Mouse (Mus musculus): ENCODE results near the gene Ap2b1. TPM values are rescaled to one million over a fixed set of nuclear protein-coding genes. Genes with fewer than 3 reads are reported as not detected.

Gene Ap2b1
- polyA plus RNA-seq, 1 experiment from 2014 or later = 42.4 TPM

DNA sequence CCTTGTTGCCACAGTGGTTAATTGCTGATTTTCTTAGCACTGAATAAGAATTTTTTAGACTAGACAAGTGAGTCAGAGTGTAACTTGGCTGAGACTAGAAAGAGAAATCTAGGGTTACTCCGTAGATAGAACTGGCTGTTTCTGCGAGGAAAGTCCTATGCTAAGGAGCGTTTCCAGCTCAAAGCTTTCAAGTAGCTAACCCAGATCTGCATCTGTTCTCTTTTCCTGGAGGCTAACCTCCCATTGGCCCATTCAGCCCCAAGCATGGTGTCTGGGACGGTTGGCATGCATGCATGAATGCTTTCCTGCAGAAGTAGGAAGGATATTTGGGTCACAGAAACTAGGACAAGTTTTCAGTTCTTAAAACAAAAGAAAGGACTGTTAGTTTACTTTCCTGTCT is 72.4 kb downstream of the Ap2b1 start:
- Histone ChIP-seq H3K36me3 (ENCODE audit: insufficient read depth, low read length) (peaks cover 36% of the 10 kb centered on the region), H3K27me3 (ENCODE audit: insufficient read depth, low read length) (no peaks in the 10 kb centered on the region), H3K9ac (ENCODE audit: low read depth, low read length) (no peak overlapping the region), H3K4me1 (replicated peaks; ENCODE audit: insufficient read depth, low read length) (no peaks in the 10 kb centered on the region), H3K4me3 (replicated peaks; ENCODE audit: low read depth, low read length) (no peak overlapping the region), H3K27ac (no peak overlapping the region), H3K4me2 (ENCODE audit: low read length) (no peak overlapping the region), H3K9me3 (replicated peaks; ENCODE audit: low read length) (no peaks in the 10 kb centered on the region)
- DNase-seq (ENCODE audit: low spot score) (no peak), ATAC-seq (replicated peaks; ENCODE audit: low FRiP score, low read depth) (no peak)
- TF ChIP-seq CTCF (IDR thresholded peaks at IDR 0.05; ENCODE audit: low read depth) = no peak
- 80% methylated on average over 4 of the region's 4 CpGs for WGBS

GRCm38 (mm10) chr11:83379745-83380341 is 81.0 kb downstream of the Ap2b1 start:
- Histone ChIP-seq H3K4me2 (ENCODE audit: low read length) (no peak overlapping the region), H3K4me1 (replicated peaks; ENCODE audit: insufficient read depth, low read length) (no peaks in the 10 kb centered on the region), H3K9me3 (replicated peaks; ENCODE audit: low read length) (no peaks in the 10 kb centered on the region), H3K27me3 (ENCODE audit: insufficient read depth, low read length) (no peaks in the 10 kb centered on the region), H3K36me3 (ENCODE audit: insufficient read depth, low read length) (0 out of 2 replicates have a peak, but pooled peaks cover 8% of the 10 kb centered on the region), H3K4me3 (replicated peaks; ENCODE audit: low read depth, low read length) (no peak overlapping the region), H3K9ac (ENCODE audit: low read depth, low read length) (no peak overlapping the region), H3K27ac (no peak overlapping the region)
- DNase-seq (ENCODE audit: low spot score) (no peak), ATAC-seq (replicated peaks; ENCODE audit: low FRiP score, low read depth) (no peak)
- WGBS = 80% methylated on average over 7 of the region's 7 CpGs
- TF ChIP-seq CTCF (IDR thresholded peaks at IDR 0.05; ENCODE audit: low read depth) = no peak

DNA sequence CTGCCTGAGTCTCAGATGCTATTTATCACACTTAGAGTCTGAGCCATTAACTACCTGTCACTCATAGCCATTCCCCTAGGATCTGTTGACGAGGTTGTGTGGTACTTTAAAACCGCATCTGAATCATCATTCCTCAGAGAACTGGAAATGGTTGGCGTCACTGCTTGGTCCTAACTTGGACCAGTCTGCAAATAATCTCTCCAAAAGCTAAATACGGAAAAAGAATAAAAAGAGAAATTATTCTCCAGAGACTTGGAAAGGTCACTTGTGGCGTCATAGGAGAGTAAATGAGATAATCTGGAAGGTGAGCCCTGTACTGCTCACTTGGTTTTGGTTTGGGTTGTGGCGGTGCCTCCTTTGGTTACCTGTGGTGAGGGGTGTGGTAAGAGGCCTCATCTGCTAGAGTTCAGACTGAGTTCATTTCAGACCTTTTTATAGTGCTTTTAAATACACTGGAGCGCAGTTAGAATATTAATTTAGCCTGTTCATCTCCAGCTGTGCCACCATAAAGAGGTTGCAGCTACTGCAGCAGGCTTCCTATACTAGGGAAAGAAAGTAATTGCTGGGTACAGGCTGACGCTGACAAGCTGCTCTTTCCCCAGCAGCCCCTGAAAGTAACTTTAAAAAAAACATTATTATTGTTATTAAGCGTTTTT is 84.2 kb downstream of the Ap2b1 start:
- no peaks in the 10 kb centered on the region for H3K27me3 ChIP-seq (ENCODE audit: insufficient read depth, low read length)
- ATAC-seq (replicated peaks; ENCODE audit: low FRiP score, low read depth) (no peak), DNase-seq (ENCODE audit: low spot score) (no peak)
- TF ChIP-seq CTCF (IDR thresholded peaks at IDR 0.05; ENCODE audit: low read depth) = no peak
- H3K27ac ChIP-seq = no peak overlapping the region
- H3K4me3 ChIP-seq (replicated peaks; ENCODE audit: low read depth, low read length) = no peak overlapping the region
- H3K4me1 ChIP-seq (replicated peaks; ENCODE audit: insufficient read depth, low read length) = no peaks in the 10 kb centered on the region
- H3K9ac ChIP-seq (ENCODE audit: low read depth, low read length) = no peak overlapping the region
- no peaks in the 10 kb centered on the region for H3K36me3 ChIP-seq (ENCODE audit: insufficient read depth, low read length)
- H3K9me3 ChIP-seq (replicated peaks; ENCODE audit: low read length) = no peaks in the 10 kb centered on the region
- 80% methylated on average over 9 of the region's 9 CpGs for WGBS
- H3K4me2 ChIP-seq (ENCODE audit: low read length) = no peak overlapping the region

DNA sequence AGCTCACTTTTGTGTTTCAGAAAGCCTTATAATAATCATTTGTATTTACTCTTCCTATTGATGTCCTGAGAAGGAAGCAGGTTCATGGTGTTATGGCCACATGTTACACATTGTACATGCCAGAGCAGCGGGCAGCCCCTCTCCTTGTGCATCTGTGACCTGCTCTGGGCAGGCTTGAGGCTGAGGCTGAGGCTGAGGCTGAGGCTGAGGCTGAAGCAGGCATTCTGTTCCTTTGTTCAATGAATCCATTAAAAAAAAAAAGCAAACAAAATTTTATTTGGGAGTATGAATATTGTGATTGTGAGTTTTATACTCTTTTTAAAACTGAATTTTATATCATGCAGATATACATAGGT is 84.7 kb downstream of the Ap2b1 start:
- no peak overlapping the region for H3K27ac ChIP-seq

GRCm38 (mm10) chr11:83393062-83393461 is 94.2 kb downstream of the Ap2b1 start:
- no peak for TF ChIP-seq CTCF (IDR thresholded peaks at IDR 0.05; ENCODE audit: low read depth)
- Histone ChIP-seq H3K36me3 (ENCODE audit: insufficient read depth, low read length) (peaks cover 45% of the 10 kb centered on the region), H3K27me3 (ENCODE audit: insufficient read depth, low read length) (no peaks in the 10 kb centered on the region), H3K9me3 (replicated peaks; ENCODE audit: low read length) (no peaks in the 10 kb centered on the region), H3K4me2 (ENCODE audit: low read length) (no peak overlapping the region), H3K4me3 (replicated peaks; ENCODE audit: low read depth, low read length) (no peak overlapping the region), H3K4me1 (replicated peaks; ENCODE audit: insufficient read depth, low read length) (no peaks in the 10 kb centered on the region), H3K9ac (ENCODE audit: low read depth, low read length) (no peak overlapping the region), H3K27ac (no peak overlapping the region)
- 92% methylated on average over 4 of the region's 4 CpGs for WGBS
- DNase-seq (ENCODE audit: low spot score) (no peak), ATAC-seq (replicated peaks; ENCODE audit: low FRiP score, low read depth) (no peak)

More for the DNA sequence above, 84.7 kb downstream of the Ap2b1 start:
- Histone ChIP-seq H3K4me3 (replicated peaks; ENCODE audit: low read depth, low read length) (no peak overlapping the region), H3K4me1 (replicated peaks; ENCODE audit: insufficient read depth, low read length) (no peaks in the 10 kb centered on the region), H3K36me3 (ENCODE audit: insufficient read depth, low read length) (no peaks in the 10 kb centered on the region), H3K9me3 (replicated peaks; ENCODE audit: low read length) (no peaks in the 10 kb centered on the region), H3K9ac (ENCODE audit: low read depth, low read length) (no peak overlapping the region), H3K27me3 (ENCODE audit: insufficient read depth, low read length) (no peaks in the 10 kb centered on the region), H3K4me2 (ENCODE audit: low read length) (no peak overlapping the region)
- no peak for ATAC-seq (replicated peaks; ENCODE audit: low FRiP score, low read depth)
- WGBS = 83% methylated on average over 1 of the region's 1 CpGs
- DNase-seq (ENCODE audit: low spot score) = no peak
- TF ChIP-seq CTCF (IDR thresholded peaks at IDR 0.05; ENCODE audit: low read depth) = no peak

DNA sequence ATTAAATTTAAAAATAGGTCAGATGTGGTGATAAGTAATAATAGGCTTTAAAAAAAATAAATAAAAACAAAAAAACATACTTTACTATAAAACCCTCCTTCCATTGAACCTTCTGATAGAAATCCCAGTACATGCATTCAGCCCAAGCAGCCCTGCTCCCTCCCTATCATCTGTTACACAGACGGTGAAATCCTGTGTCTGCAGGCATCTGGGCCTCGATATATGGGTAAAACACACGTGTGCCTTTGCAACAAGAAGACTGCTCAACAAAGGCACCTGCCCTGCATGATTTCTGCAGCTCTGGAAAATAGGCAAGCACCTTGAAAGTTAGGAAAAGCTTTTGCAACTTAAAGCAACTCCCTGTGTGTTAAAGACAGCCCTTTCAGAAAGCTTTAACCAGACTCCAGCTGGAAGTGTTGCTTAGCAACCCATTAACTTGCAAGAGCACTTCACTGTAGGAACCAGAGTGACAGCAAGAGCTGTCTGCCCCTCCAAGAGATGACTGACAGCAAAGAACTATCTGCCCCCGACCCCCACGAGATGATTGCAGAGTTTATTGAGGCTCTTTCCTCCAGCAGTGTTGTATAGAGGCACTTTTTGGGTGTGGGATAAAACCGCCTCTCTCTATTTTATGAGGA is 96.1 kb downstream of the Ap2b1 start:
- Histone ChIP-seq H3K9ac (ENCODE audit: low read depth, low read length) (no peak overlapping the region), H3K27ac (no peak overlapping the region), H3K4me3 (replicated peaks; ENCODE audit: low read depth, low read length) (no peak overlapping the region), H3K27me3 (ENCODE audit: insufficient read depth, low read length) (no peaks in the 10 kb centered on the region), H3K4me2 (ENCODE audit: low read length) (no peak overlapping the region), H3K36me3 (ENCODE audit: insufficient read depth, low read length) (peaks cover 62% of the 10 kb centered on the region), H3K9me3 (replicated peaks; ENCODE audit: low read length) (no peaks in the 10 kb centered on the region), H3K4me1 (replicated peaks; ENCODE audit: insufficient read depth, low read length) (no peaks in the 10 kb centered on the region)
- TF ChIP-seq CTCF (IDR thresholded peaks at IDR 0.05; ENCODE audit: low read depth) = no peak
- DNase-seq (ENCODE audit: low spot score) (no peak), ATAC-seq (replicated peaks; ENCODE audit: low FRiP score, low read depth) (no peak)
- WGBS = 69% methylated on average over 6 of the region's 6 CpGs

All from kidney, postnatal 0 days (tissue).